Mouse (Mus musculus) ES-Bruce4 (cell line): ENCODE data around the gene Umad1.

Experiments
- CTCF ChIP-seq: IDR thresholded peaks from one replicate; pipeline ENCODE4 v1.8.1; 2011; ENCODE audit warnings: low read depth, low read length
- EP300 ChIP-seq: IDR thresholded peaks from 2 replicates; pipeline ENCODE4 v1.6.1; 2011; ENCODE audit warnings: low read depth, low read length; ENCODE audit not compliant: insufficient read depth
- POLR2A ChIP-seq: IDR thresholded peaks from one replicate; pipeline ENCODE4 v1.8.1; 2011; ENCODE audit warnings: low read length; ENCODE audit not compliant: insufficient read depth

DNA sequence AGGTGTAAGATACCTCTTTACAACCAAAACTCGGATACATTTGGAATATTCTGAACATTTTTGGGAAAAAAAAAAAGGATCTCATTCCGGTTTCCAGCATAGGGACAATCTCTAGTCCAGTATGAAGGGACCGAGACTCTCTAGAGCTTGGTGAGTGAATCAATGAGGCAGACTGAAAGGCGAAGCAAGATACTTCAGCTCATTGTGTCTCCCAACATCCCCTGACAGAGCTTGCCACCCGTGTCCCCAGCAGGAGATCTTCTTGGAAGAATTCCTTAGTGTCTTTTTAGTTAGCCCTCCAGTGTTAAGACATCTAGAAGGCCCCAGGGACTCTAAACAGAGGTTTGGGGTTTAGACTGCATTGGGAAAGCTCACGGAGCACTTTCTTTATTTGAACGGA, 230.2 kb downstream of the Umad1 start:
- TF ChIP-seq CTCF (no peak), POLR2A (no peak), EP300 (no peak)
